Mouse (Mus musculus): ENCODE measurements around the gene Tjap1.

DNA sequence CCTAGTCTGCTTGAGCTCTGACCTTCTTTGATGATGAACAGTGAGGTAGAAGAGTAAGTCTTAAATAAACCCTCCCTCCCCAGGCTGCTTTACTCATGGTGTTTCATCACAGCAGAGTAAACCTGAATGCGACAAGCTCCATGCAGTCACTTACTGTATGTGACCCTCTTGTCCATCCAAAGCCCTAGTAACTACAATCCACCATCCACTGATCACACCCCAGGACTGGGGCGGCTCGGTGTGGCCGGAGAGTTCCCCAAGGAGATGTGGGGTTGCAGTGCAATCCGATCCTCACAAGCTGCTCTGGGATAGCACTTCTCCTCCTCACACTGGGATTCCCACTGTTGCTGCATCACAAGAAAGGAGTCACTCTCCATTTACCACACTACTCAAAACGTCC lies 8.4 kb downstream of the Tjap1 start:
- no peak for TF ChIP-seq EP300 (IDR thresholded peaks at IDR 0.05; ENCODE audit: low read depth)
- no peak for TF ChIP-seq CTCF (IDR thresholded peaks at IDR 0.05; ENCODE audit: low read depth)

Data from heart, postnatal 0 days (tissue).